Mouse (Mus musculus): ENCODE results near the gene Etv5.

The Etv5 gene

DNA sequence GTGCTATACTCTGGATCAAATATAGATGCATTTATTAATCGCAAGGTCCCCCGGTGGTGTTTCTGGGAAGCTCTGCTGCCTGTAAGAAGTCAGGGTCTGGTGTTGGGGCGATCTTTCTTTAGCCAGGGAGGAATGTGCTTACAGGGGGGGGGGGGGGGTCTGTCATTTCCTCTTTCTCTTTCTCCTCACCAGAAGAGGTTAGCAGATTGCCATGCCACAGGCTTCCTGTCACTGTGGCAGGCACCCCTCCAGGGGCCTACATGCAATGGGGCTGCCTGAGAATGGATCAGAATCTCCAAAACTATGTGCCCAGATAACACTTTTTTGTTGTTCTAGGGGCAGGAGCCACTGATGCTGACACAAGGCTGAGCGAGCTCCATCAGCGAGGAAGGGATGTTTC is 89.7 kb downstream of the Etv5 start:
- in situ Hi-C loops (cut with MboI, MseI), result loop anchor here (10.0 kb wide), 1 partner anchor 1305 kb away; no protein-coding TSS in a partner anchor

DNA sequence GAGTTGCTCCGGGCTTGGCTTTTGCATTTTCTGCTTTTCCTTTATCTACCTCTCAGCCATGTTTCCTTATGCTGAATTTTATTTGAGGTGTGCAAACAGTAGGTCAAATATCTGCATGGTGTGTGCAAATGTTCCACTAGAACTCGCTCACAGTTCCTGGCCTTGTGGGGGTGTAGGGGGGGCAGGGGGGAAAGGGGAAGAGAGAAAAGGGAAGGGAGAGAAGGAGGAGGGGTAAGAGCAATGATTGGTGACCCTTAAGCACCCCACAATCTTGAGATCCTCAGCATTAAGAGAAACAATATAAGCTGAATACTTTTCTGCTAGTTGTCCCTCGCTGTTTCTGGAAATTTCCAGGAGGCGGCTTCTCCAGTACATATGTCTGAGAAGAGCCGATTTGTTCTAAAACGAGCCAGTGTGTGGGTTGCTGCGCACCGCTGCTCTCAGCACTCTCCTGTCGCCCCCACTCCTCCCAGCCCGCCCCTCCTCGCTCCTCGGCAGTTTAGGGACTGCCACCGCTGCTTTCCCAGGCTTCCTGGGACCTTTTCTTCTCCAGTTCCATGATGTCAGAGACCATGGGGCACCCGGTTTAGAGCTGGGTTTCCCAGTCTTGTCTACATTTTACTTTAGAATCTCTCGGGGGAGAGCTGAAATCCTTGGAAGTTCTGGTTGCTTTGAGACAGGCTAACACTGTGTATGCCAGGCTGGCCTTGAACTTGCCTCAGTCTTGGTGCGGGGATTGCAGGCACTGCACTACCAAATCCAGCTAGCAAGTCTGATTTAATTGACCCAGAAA is 90.8 kb downstream of the Etv5 start:
- in situ Hi-C loops (cut with MboI, MseI), result loop anchor here (10.0 kb wide), 1 partner anchor 1306 kb away; no protein-coding TSS in a partner anchor

DNA sequence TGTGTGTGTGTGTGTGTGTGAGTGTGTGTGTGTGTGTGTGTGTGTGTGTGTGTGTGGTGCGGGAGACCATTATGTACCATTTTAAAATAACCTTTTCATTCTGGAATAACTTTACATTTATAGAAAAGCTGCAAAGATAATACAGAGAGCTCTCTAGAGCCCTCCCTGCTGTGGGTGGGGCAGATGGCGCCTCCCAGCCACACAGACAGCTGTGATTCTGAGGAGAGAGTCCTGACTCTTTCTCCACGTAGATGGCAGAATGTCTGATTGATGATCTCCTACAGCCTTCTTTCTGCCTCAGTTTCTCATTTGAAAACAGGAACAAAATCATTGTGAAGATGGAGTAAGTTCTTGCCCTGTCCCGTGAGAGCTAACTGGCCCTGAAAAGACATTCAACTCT is 91.5 kb downstream of the Etv5 start:
- in situ Hi-C loops (cut with MboI, MseI), result loop anchor here (10.0 kb wide), 1 partner anchor 1307 kb away; no protein-coding TSS in a partner anchor

DNA sequence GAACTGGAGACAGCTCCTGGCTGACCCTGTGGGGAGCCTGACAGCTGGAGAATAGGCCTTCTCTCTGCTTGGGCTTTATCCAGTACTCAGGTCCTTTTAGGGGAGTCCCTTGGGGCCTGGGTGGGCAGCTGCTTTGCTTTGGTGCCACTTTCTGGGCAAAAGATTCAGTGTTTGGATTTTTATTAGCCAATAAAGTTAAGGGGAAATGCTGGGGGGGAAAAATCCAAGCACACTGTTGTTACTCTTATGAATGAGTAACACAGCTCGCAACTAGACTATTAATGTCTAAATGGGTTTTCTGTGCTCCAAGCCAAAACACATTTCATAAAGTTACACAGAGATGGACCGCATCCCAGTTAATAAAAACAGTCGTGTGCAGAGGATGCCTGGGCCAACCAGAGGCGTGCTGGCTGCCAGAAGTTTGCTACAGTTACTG is 98.3 kb downstream of the Etv5 start:
- in situ Hi-C loops (cut with MboI, MseI), result loop anchor here (10.0 kb wide), 1 partner anchor 1314 kb away; no protein-coding TSS in a partner anchor

DNA sequence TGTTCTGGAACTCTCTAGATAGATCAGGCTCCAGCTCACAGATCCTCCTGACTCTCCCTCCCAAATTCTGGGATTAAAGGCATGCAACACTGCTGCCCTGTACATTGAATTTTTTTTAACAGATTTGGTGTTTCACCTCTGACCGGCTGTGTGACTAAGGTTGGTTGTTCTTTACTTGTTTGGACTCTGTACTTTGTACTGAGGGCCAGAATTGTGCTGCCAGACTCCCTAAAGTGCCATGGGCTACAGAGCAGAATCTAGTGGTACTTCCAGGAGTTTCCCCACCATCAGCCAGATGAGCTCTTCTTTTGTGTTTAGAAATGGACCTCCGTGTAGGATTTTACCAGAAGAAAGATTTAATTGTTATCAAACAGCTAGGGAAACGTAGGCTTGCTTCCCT is 103.7 kb downstream of the Etv5 start:
- in situ Hi-C loops (cut with MboI, MseI), result no loop called here
